Mouse (Mus musculus): ENCODE measurements around the gene Cyp39a1.

GRCm38 (mm10) chr17:43629026-43629495 is 38.2 kb upstream of the Cyp39a1 start:
- TF ChIP-seq CTCF (IDR thresholded peaks at IDR 0.05; ENCODE audit: borderline replicate concordance, extremely low read depth, insufficient read depth, insufficient read length) = no peak
- TF ChIP-seq POLR2A (IDR thresholded peaks at IDR 0.05; ENCODE audit: borderline replicate concordance, extremely low read depth, insufficient read depth, insufficient read length, poor library complexity, severe bottlenecking) = no peak

Measured in brain, embryonic 14.5 days (tissue).